Mouse (Mus musculus): ENCODE data around the gene Pias3. TPM values are rescaled to one million over a fixed set of nuclear protein-coding genes. Genes with fewer than 3 reads are reported as not detected.
A peak's percentile ranks its signal among the peaks of the same experiment; 100 is the strongest.

Pias3 gene
- total and polyA plus RNA-seq, 2 experiments from 2014 or later: 29.8 to 32.9 TPM

GRCm38 (mm10) chr3:96666916-96667315 is 29.3 kb upstream of the Pias3 start:
- DNase-seq (no peak), ATAC-seq (no peak)
- H3K27me3 ChIP-seq (ENCODE audit: insufficient read depth, low read length): no peaks in the 10 kb centered on the region
- no peaks in the 10 kb centered on the region for H3K36me3 ChIP-seq (ENCODE audit: insufficient read depth)
- H3K4me2 ChIP-seq (ENCODE audit: low read depth): no peak overlapping the region
- TF ChIP-seq CTCF (IDR thresholded peaks at IDR 0.05; ENCODE audit: low read depth): no peak
- no peak overlapping the region for H3K4me3 ChIP-seq (ENCODE audit: low read depth, low read length)
- H3K4me1 ChIP-seq (ENCODE audit: insufficient read depth): peaks cover 5% of the 10 kb centered on the region; the same call in 1 of the 2 replicates
- H3K9me3 ChIP-seq (ENCODE audit: low read length): no peaks in the 10 kb centered on the region
- no peak overlapping the region for H3K9ac ChIP-seq
- no peak overlapping the region for H3K27ac ChIP-seq (ENCODE audit: low read depth, low read length)
- 92% methylated on average over 5 of the region's 5 CpGs for WGBS

GRCm38 (mm10) chr3:96667316-96667715 is 28.9 kb upstream of the Pias3 start:
- no peaks in the 10 kb centered on the region for H3K9me3 ChIP-seq (ENCODE audit: low read length)
- no peaks in the 10 kb centered on the region for H3K27me3 ChIP-seq (ENCODE audit: insufficient read depth, low read length)
- DNase-seq (no peak), ATAC-seq (no peak)
- no peak overlapping the region for H3K9ac ChIP-seq
- H3K27ac ChIP-seq (ENCODE audit: low read depth, low read length): no peak overlapping the region
- H3K4me3 ChIP-seq (ENCODE audit: low read depth, low read length): no peak overlapping the region
- H3K4me2 ChIP-seq (ENCODE audit: low read depth): no peak overlapping the region
- no peaks in the 10 kb centered on the region for H3K36me3 ChIP-seq (ENCODE audit: insufficient read depth)
- 41% methylated on average over 1 of the region's 1 CpGs for WGBS
- TF ChIP-seq CTCF (IDR thresholded peaks at IDR 0.05; ENCODE audit: low read depth): peak; percentile 43
- H3K4me1 ChIP-seq (ENCODE audit: insufficient read depth): peaks cover 5% of the 10 kb centered on the region; the same call in 1 of the 2 replicates

GRCm38 (mm10) chr3:96668424-96669067 is 27.6 kb upstream of the Pias3 start:
- DNase-seq (no peak), ATAC-seq (no peak)
- WGBS: 94% methylated on average over 5 of the region's 5 CpGs
- no peaks in the 10 kb centered on the region for H3K4me1 ChIP-seq (ENCODE audit: insufficient read depth)
- no peak overlapping the region for H3K9ac ChIP-seq
- H3K9me3 ChIP-seq (ENCODE audit: low read length): no peaks in the 10 kb centered on the region
- H3K4me3 ChIP-seq (ENCODE audit: low read depth, low read length): no peak overlapping the region
- H3K36me3 ChIP-seq (ENCODE audit: insufficient read depth): no peaks in the 10 kb centered on the region
- no peaks in the 10 kb centered on the region for H3K27me3 ChIP-seq (ENCODE audit: insufficient read depth, low read length)
- TF ChIP-seq CTCF (IDR thresholded peaks at IDR 0.05; ENCODE audit: low read depth): no peak
- H3K4me2 ChIP-seq (ENCODE audit: low read depth): no peak overlapping the region
- no peak overlapping the region for H3K27ac ChIP-seq (ENCODE audit: low read depth, low read length)

- Histone ChIP-seq H3K9ac (peak within 1 kb of the TSS; percentile 44), H3K27me3 (ENCODE audit: insufficient read depth, low read length) (no peaks in the 10 kb centered on the region), H3K9me3 (ENCODE audit: low read length) (no peaks in the 10 kb centered on the region), H3K4me3 (ENCODE audit: low read depth, low read length) (peak within 1 kb of the TSS; percentile 46), H3K36me3 (ENCODE audit: insufficient read depth) (no peaks in the 10 kb centered on the region), H3K4me2 (ENCODE audit: low read depth) (peak within 1 kb of the TSS; percentile 55), H3K27ac (ENCODE audit: low read depth, low read length) (no peak within 1 kb of the TSS), H3K4me1 (ENCODE audit: insufficient read depth) (no peaks in the 10 kb centered on the region)
- peak; percentile 75 for DNase-seq
- peak; percentile 95 for ATAC-seq
- TF ChIP-seq CTCF (IDR thresholded peaks at IDR 0.05; ENCODE audit: low read depth): peak; percentile 48
- WGBS: 4% methylated on average over 35 of the region's 35 CpGs
Observed at GRCm38 (mm10) chr3:96669727-96670468, 26.3 kb upstream of the Pias3 start, which contains the start of gene Ankrd35. Gene Ankrd35, plus strand, starts transcription at chr3:96670131.

GRCm38 (mm10) chr3:96671519-96671918 is 24.7 kb upstream of the Pias3 start:
- no peaks in the 10 kb centered on the region for H3K9me3 ChIP-seq (ENCODE audit: low read length)
- WGBS: 94% methylated on average over 5 of the region's 5 CpGs
- no peak for ATAC-seq

GRCm38 (mm10) chr3:96673514-96673913 is 22.7 kb upstream of the Pias3 start:
- H3K4me2 ChIP-seq (ENCODE audit: low read depth): no peak overlapping the region
- no peak overlapping the region for H3K4me3 ChIP-seq (ENCODE audit: low read depth, low read length)
- H3K27me3 ChIP-seq (ENCODE audit: insufficient read depth, low read length): no peaks in the 10 kb centered on the region
- TF ChIP-seq CTCF (IDR thresholded peaks at IDR 0.05; ENCODE audit: low read depth): no peak
- no peaks in the 10 kb centered on the region for H3K4me1 ChIP-seq (ENCODE audit: insufficient read depth)
- H3K27ac ChIP-seq (ENCODE audit: low read depth, low read length): no peak overlapping the region
- ATAC-seq (no peak), DNase-seq (no peak)
- WGBS: 64% methylated on average over 4 of the region's 4 CpGs
- H3K9ac ChIP-seq: no peak overlapping the region
- no peaks in the 10 kb centered on the region for H3K36me3 ChIP-seq (ENCODE audit: insufficient read depth)
- no peaks in the 10 kb centered on the region for H3K9me3 ChIP-seq (ENCODE audit: low read length)

More at GRCm38 (mm10) chr3:96671519-96671918, 24.7 kb upstream of the Pias3 start:
- Histone ChIP-seq H3K4me3 (ENCODE audit: low read depth, low read length) (no peak overlapping the region), H3K27me3 (ENCODE audit: insufficient read depth, low read length) (no peaks in the 10 kb centered on the region), H3K4me2 (ENCODE audit: low read depth) (no peak overlapping the region), H3K4me1 (ENCODE audit: insufficient read depth) (no peaks in the 10 kb centered on the region), H3K36me3 (ENCODE audit: insufficient read depth) (no peaks in the 10 kb centered on the region), H3K27ac (ENCODE audit: low read depth, low read length) (no peak overlapping the region), H3K9ac (no peak overlapping the region)
- TF ChIP-seq CTCF (IDR thresholded peaks at IDR 0.05; ENCODE audit: low read depth): no peak
- no peak for DNase-seq

- Histone ChIP-seq H3K4me3 (ENCODE audit: low read depth, low read length) (no peak overlapping the region), H3K36me3 (ENCODE audit: insufficient read depth) (no peaks in the 10 kb centered on the region), H3K4me2 (ENCODE audit: low read depth) (no peak overlapping the region), H3K9me3 (ENCODE audit: low read length) (no peaks in the 10 kb centered on the region), H3K9ac (no peak overlapping the region), H3K27ac (ENCODE audit: low read depth, low read length) (no peak overlapping the region), H3K27me3 (ENCODE audit: insufficient read depth, low read length) (no peaks in the 10 kb centered on the region), H3K4me1 (ENCODE audit: insufficient read depth) (no peaks in the 10 kb centered on the region)
- TF ChIP-seq CTCF (IDR thresholded peaks at IDR 0.05; ENCODE audit: low read depth): no peak
- ATAC-seq (no peak), DNase-seq (no peak)
- WGBS: 83% methylated on average over 8 of the region's 8 CpGs
Observed at GRCm38 (mm10) chr3:96674442-96674841, 21.7 kb upstream of the Pias3 start.
